Mouse (Mus musculus) adrenal gland, adult 8-10 months (tissue): ENCODE results near the gene Mecr. TPM values are rescaled to one million over a fixed set of nuclear protein-coding genes. Genes with fewer than 3 reads are reported as not detected.
"Not testable (repeated sequence)": the region's sequence is repeated elsewhere in the genome, so short reads cannot be mapped to it uniquely, and the experiment has no call there.

Experiments
- DNase-seq: peaks from one replicate; pipeline ENCODE4 v3.0.0; 2022
- total RNA-seq, 4 experiments: library from RNA; stranded (reverse); gene quantifications; 2 replicates each; pipeline ENCODE4 v1.2.4; 2022

Mecr gene
- total RNA-seq: 10 to 100 TPM; 62.4 to 80.1 (median 74.6) TPM

DNA sequence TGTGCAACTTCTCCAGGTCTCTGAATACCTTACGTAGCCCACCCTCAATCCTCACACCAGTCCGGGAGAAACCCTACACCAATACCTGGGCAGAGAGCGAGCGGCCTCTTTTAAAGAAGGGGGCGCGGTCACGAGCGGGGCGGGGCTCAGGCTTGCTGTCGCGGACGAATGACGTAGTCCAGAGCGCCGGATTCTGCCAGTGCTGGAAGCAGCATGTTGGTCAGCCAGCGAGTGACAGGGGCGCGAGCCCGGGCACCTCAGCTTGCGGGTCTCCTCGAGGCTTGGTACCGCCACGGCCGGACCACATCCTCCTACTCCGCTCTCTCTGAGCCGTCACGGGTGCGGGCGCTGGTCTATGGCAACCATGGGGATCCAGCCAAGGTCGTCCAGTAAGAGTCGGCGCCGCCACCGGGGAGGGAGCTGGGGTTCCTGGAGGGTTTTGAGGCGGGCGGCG, at the start of gene Mecr:
Gene Mecr (plus strand): TSS at position 181 of the 454 bp plus-strand sequence.
- peak; percentile 90 for DNase-seq

DNA sequence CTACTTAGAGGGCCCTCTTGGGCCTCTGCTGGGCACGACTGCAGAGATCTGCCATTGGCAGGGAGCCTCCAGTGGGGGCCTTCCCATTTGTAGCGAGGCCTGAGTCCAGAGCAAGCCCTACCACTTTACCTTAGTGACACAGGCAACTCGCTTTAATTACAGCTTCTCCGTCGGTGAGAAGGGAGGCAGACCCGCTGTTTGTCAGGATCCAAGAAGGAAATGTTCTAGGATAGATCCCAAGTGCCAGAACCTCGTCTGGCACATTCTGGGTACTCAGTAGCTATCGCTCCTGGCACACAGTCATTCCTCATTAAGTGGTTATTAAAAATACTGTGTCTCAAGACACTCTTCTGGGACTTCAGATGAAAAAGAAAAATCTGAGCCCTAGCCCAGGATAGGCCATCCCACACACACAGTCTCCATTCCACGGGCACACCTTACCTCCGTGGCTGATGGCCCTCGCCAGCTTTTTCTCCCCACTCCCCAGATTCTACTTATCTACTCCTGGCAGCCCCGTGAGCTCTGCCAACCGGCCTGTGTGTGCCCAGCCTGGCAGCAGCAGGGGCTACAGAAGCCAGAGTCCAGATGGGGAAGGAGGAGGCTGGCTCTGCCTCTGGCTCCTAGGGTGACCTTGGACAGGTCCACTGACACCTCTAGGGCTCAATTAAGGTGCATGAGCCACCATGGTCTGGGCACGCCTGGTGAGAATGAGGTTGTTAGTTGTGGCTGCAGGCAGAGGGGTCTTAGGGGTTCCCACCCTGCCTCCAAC, 46.8 kb upstream of the Mecr start:
- no peak for DNase-seq

DNA sequence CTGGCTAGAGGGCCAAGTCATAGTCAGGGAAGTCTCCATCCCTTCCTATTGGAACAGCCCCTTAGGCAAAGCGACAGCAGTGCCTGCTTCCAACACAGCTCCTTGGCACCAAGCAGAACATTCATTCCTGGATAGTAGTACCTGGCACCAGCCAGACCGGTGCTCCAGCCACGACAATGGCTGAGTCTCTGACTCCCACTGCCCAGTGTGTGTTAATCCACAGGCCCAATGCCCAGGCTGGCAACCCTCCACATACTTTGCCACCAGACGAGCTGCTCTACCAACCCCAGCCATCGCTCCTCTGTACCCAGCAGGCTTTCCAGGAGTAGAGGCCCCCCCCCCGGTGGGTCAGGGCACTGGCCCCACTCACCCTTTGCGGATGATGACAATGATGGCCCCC, 45.8 kb upstream of the Mecr start:
- DNase-seq: no peak

DNA sequence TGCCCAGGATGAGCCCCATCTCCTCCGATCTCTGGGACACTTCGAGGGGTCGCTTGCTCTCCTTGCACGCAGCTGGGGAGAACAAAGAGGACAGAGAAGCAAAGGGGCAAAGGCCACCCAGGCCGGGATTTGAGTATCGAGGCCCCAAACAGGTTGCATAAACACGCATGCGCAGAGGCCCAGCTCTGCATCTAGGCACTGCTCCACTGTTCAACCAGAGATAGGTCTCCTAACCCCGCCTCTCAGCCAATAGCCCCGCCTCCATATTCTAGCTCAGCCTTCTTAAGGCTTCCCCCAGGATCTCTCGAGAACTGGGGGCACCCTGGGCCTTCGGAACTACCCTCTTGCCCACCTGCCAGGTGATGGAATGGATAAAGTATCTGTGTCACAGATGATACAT, 45.4 kb upstream of the Mecr start:
- no peak for DNase-seq

DNA sequence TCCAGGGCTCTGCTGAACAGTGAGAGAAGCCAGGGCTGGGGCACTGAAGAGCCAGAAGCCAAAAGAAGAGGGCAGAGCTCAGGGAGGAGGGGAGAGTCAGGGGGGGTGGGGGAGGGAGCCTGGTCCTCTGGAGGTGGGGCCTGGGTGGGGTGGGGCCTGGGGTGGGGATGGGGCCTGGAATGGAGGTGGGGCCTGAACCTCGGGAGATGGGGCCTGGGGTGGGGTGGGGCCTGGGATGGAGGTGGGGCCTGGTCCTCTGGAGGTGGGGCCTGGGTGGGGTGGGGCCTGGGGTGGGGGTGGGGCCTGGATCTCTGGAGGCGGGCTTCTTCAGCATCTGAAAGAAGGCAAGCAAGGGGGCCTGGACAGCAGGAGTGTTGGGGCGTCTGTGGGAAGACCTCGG, 44.3 kb upstream of the Mecr start:
- no peak for DNase-seq

DNA sequence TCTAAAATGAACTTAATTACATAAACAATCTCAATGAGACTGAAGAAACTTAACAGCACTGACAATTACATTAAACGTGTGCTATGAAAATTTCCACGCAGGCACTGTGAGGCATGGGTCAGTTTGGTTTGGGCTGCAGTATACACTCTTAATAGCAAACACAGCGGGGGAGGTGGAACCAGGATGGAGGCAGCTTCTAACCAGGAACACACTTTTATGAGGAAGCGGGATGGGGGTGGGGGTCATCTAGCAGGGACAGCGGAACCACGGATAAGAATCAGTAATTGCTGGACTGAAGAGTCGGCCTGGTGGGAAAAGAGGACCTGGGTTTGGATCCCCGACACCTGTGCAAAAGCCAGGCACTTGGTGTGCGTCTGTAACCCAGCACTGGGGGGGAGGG, 39.4 kb upstream of the Mecr start:
- no peak for DNase-seq

DNA sequence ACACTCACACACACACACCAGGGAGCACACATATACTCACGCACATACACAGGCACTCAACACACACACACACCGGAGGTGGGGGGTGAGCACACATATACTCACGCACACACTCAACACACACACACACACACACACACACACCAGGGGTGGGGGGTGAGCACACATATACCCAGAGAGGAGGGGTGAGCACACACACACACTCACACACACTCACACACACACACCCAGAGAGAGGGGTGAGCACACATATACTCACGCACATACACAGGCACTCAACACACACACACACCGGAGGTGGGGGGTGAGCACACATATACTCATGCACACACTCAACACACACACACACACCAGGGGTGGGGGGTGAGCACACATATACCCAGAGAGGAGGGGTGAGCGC, 38.5 kb upstream of the Mecr start:
- not testable (repeated sequence) for DNase-seq

DNA sequence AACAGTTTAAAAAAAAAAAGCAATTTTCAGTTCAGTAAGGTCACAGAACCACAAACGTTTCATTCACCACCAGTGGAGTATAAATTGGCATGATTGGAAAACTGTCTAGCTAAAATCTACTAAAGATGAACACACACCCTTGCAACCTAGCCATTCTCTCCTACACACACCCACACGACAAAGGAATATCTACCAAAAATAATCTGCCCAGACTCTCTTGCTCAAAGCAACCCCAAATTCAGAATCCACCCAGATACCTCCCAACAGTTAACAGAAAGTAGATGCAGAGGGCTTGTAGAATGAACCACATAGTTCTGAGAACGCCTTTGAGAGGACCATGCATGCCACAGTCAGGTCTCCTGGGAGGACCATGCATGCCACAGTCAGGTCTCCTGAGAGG, 38.0 kb upstream of the Mecr start:
- DNase-seq: no peak

DNA sequence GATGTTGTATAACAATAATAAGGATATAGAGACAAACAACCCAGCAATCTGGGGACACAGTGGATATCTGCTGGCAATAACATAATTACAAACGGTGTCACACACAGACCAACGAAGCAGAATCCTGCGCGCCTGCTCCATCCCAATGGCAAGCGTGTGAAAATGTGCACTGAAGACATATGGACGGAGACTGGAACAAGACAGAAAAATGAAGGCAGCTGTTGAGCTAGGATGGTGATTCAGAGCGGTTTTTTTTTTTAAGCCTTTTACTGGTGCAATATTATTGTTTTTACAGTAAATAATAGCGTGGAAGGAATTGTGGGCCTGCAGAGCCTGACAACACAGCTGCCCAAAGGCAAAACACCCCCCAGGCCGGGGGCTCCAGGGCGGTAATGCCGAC, 30.8 kb upstream of the Mecr start:
- no peak for DNase-seq

DNA sequence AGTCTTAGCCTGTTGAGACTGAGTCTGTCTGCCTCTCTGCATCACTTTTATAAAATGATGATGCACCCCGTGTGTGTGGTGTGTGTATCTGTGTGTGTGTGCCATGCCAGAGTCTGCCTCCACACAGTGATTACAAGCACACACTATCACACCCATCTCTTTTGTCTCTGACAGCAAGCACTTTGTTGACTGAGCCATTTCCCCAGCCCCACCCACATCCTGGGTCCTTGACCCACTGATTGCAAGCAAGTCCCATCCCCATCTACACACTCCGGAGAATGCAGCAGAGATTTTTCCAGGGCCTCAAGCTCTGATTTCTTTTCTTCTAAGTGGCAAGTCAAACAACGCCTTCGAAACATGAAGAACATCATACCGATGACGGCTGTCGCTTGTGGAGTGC, 29.5 kb upstream of the Mecr start:
- no peak for DNase-seq

DNA sequence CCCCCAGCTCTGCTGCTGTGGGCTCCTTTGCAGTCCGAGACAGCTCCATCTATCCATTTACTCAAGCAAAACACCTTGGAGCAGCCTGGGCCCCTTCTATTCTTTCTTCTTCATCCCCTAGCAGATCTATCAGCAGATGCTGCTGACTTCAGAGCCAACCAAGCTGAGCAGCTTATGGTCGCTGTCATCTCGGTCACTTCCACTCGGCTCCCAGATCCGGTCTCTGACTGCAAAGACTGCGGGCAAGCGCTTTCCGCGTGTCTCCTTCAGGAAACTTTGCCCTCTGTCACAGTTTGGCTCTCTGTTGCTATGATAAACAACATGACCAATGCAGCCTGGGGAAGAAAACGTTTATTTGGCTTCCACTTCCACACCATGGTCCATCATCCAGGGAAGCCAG, 28.4 kb upstream of the Mecr start:
- DNase-seq: no peak

DNA sequence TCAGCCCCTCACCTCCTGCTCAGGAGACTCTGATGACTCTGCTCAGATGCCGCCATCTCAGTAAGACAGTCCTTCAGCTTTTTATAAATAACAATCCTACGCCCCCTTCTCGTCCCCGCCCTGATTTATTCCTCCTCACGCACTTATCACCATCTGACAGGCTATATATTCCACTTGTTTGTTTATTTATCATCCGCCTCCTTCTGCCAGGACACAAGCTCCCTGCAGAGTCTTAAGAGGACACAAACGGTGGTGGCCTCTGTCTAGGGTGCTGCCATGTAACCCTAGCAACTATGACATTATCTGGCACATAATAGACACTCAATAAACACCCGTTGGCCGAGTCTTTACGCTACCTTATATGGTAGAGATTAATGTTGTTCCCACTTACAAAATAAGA, 27.5 kb upstream of the Mecr start:
- DNase-seq: no peak

DNA sequence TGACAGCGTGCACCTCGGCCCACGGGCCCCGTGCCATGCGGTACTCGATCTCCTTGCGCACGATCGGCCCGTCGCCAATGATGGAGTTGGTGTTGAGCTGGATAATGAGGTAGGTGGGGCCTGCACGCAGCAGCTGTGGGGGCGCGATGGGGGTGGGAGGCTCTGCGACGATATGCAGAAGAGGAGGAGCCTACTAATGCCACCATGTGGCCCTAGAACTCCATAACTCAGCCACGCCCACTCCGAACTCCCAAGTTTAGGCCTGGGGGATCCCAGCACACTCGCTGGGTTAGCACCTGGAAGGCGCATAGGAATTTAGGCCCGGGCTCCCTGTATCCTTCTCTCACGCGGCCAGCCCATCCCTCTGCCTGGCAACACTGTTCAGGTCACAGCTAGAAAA, 24.3 kb upstream of the Mecr start:
- no peak for DNase-seq

DNA sequence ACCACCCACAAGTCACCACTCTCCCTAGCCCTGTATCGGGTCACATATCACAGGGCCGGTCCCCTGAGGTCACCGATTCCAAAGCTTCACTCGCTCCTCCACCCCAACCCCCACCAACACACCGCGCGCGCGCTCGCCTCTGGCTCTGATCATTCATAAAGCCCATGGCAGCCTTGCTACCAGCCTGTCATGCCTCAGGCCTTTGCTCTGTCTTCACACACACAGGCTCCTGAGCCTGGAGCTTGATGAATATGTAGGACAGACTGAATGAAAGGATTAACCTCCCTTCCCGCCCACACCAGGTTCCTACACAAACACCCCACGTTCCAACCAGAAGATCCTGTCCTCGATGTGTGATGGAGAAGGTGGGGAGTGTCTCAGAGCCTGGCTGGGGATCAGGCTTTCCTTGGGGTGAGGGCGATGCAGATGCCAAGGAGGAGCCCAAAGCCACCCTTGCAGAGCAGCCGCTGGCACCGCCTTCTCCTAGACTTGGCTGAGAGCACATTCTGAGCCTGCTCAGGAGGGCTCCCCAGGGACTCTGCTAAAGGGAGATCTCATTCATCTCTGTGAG, 22.0 kb upstream of the Mecr start:
- DNase-seq: no peak

DNA sequence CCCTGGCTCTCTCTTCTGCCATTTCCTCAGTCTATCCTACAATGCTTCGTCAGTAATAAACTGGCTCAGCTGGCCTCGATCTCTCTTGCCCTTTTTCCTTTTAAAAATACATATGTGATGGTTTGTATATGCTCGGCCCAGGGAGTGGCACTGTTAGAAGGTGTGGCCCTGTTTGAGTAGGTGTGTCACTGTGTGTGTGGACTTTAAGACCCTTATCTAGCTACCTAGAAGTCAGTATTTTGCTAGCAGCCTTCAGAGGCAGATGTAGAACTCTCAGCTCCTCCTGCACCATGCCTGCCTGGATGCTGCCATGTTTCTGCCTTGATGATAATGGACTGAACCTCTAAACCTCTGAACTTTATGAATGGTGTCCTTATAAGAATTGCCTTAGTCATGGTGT, 20.7 kb upstream of the Mecr start:
- no peak for DNase-seq

DNA sequence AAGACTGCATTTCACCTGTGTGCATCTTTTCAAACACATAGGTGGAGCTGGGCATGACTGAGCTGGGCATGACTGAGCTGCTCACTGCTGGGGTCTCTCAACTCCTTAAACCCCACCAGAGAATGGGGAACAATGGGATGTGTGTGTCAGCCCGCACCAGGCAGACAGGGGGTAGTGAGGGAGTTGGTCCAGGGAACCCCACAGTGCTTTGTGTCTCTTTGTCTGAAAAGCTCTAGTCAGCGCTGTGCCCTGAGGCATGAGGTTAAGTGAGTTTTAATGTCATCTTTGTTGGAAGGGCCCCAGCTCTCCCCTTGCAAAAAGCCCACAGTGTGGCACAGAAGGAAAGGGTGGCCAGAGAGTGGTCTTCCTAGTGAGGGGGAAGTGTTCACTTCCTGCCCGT, 18.3 kb upstream of the Mecr start:
- no peak for DNase-seq

DNA sequence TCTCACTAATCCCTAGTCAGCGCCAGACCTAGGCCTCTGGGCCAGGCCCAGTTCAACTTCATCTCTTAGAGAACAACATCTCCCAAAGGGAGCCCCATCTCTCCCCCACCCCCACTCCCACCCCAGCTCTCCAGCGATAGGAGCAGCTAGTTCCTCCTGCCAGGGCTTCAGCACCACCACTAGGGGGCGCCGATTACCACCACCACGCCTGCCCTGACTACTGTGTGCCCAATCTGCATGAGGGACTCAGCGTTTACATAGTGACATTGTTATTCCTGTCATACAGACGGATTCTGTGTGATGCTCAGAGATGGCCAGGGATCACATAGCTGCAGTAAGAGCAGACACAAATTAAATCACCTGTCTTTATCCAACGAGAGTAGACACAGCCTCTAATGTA, 17.4 kb upstream of the Mecr start:
- DNase-seq: no peak

DNA sequence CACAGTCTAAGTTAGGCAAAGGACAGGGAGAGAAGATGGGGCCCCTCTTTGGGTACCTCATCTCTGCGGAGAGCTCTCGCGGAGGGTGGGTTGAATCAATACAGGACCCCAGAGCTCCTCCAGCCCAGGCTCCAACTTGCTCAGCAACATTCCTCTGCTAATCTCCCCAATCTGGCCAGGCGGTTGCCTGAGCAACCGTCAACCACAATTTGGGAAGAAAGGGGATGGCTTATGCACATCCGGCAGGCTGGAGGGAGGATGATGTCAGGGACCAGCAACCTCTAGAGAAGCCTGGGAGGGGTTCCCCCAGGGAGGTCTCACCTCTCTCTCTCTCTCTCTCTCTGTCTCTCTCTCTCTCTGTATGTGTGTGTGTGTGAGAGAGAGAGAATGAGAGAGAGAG, 16.4 kb upstream of the Mecr start:
- no peak for DNase-seq

DNA sequence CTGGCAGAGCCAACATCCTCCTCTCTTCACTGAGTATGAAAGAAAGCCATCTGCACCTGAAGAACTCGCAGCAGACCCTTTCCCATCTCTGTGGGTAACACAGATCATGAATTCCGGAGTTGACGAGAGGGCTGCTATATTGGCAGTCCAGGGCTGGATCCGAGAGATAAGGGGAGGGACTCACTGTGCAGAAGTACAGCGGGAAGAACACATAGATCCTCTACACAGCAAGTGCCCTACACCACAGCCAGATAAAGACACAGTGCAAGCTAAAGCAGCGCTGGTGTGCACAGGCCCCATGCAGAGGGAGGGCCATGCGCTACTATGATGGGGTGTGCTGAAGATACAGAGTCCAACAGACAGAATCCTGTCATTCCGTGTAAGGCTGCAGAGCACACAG, 14.1 kb upstream of the Mecr start:
- DNase-seq: no peak

DNA sequence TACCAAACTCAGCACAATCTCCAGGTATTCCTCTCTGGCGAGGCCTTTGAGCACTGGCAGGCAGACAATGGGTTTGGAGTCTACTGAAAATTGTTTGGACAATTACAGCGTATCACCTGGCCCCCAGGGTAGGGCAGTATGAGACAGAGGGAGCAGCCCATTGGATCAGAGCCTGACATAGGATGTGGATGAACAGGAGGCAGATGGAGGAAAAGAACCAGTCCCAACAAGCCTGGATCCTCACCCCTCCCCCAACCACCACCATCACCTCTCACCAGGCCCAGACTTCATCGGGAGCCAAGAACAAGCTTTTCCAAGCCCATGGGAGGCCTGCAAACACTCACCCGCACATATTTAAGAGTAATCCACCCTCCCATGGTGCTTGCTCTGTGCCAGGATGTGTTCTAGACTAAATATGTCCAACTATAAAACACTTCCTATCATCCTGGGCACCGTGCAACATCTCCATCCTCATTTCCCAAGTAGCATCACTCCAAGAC, 11.7 kb upstream of the Mecr start:
- no peak for DNase-seq

DNA sequence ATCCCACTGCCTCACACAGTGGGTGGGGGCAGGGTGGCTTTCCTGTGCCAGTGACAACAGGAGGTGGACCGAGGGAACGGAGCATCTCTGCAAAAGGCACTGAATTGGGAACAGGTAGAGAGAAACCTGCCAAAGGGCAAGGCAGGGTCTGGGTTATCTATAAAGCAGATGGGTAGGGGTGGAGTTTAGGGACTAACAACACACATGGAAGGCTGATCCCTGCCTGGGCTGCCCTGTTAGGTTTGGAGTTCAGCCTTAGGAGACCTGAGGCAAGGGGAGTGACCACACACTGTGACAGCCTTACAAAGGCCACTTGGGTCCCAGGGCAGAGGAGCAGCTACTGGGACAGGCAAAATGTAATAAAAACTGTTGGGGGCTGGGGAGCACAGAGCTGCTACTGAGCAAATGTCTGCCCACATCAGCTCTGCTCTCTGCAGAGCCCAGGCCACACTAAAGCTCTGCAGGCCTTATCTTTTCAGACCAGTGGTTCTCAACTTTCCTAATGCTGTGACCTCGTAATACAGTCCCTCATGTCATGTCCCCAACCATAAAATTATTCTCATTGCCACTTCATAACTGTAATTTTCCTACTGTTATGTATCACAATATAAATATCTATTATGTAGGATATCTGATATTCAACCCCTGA, 10.4 kb upstream of the Mecr start:
- no peak for DNase-seq

DNA sequence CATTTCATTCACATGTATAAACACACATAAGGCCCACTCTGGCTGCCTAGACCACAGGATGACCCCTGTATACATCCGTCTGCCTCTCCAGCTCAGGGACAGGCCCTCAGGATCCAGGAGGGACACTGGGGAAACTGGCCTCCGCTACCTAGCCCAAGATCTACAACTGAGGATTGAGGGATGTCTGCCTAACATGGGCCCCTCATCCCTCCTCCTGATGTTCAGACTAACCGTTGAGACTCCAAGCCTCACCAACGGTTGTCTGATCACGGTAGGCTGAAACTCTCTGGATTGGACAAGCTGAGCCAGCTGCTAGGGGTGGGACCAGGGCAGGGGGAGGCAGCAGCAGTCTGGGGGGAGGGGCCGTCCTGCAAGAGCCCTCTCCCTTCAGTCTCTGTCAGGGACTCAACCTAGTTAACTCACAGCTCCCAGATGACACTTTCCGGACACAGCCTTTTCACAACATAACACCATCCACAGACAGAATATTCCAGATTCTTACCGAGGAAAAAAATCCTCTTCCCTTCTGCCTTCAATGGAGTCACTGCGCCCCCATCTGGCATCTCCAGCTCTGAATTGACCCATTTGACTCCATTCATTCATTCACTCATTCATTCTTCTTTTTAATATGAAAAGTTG, 9.2 kb upstream of the Mecr start:
- no peak for DNase-seq

DNA sequence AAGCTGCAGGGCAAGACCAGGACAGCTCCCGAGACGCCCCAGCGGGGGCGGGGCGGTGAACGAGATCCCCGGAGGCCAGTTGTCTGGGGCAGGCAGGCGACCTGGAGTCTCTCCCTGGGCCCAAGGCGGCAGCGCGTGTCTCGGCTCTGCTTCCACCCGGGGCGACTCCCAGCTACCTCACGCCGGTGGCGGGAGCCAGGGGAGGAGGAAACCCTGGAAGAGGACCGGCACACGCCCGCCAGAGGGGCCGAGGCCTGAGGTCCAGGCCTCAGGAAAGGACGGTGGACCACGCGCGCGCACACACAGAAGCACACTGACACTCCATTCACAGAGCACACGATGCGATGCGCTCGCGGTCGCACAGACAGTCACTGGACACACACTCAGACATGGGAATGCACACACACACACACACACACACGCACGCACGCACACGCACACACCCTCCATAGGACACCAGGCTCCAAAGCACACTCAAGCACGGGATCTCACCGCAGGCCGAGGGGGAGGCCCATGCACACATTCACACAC, 6.9 kb upstream of the Mecr start:
- peak; percentile 44 for DNase-seq
